Mouse (Mus musculus) liver (tissue): ENCODE measurements around the gene Klhdc10.

Experiments
- DNase-seq: peaks from one replicate; pipeline ENCODE4 v3.0.0-alpha.2; 2020; ENCODE audit warnings: mixed read lengths

The Klhdc10 gene

GRCm38 (mm10) chr6:30471706-30472105, 70.0 kb downstream of the Klhdc10 start:
- no peak for DNase-seq

GRCm38 (mm10) chr6:30476025-30476765, 74.5 kb downstream of the Klhdc10 start:
- DNase-seq = no peak

GRCm38 (mm10) chr6:30477210-30477714, 75.6 kb downstream of the Klhdc10 start:
- no peak for DNase-seq

- no peak for DNase-seq
Observed at GRCm38 (mm10) chr6:30477784-30478183, 76.1 kb downstream of the Klhdc10 start.

GRCm38 (mm10) chr6:30479418-30479817, 77.8 kb downstream of the Klhdc10 start:
- no peak for DNase-seq

GRCm38 (mm10) chr6:30482908-30483307, 81.2 kb downstream of the Klhdc10 start:
- DNase-seq = no peak

- no peak for DNase-seq
Observed at GRCm38 (mm10) chr6:30486504-30486903, 84.8 kb downstream of the Klhdc10 start.

GRCm38 (mm10) chr6:30499049-30499448, 97.4 kb downstream of the Klhdc10 start:
- DNase-seq = no peak
